Mouse (Mus musculus): ENCODE results near the gene Tmem42. TPM values are rescaled to one million over a fixed set of nuclear protein-coding genes. Genes with fewer than 3 reads are reported as not detected.

Tmem42 gene
- 14.2 TPM for polyA plus RNA-seq (2017; shearing (Covaris generic))

GRCm38 (mm10) chr9:123020995-123021631, at the start of gene Tmem42:
Gene Tmem42, plus strand, starts transcription at chr9:123021326.

GRCm38 (mm10) chr9:123034426-123034825, 13.3 kb downstream of the Tmem42 start, which contains the start of gene Tgm4:
Gene Tgm4, plus strand, starts transcription at chr9:123034726.

Other genes with a start within 250 kb of the Tmem42 start
- 9.3 TPM for gene Tcaim, start 215.8 kb upstream of the Tmem42 start, polyA plus RNA-seq (2017; shearing (Covaris generic))
- not detected for gene Gm35549, start 177.3 kb upstream of the Tmem42 start, polyA plus RNA-seq (2017; shearing (Covaris generic))
- gene Zfp445, start 155.3 kb upstream of the Tmem42 start, polyA plus RNA-seq (2017; shearing (Covaris generic)): 50.3 TPM
- gene Zkscan7, start 135.6 kb upstream of the Tmem42 start, polyA plus RNA-seq (2017; shearing (Covaris generic)): 2.5 TPM
- gene Zfp105, start 98.3 kb upstream of the Tmem42 start, polyA plus RNA-seq (2017; shearing (Covaris generic)): 0.24 TPM
- gene 1110059G10Rik, start 70.3 kb upstream of the Tmem42 start, polyA plus RNA-seq (2017; shearing (Covaris generic)): 27.5 TPM
- 3.2 TPM for gene Kif15, start 70.3 kb upstream of the Tmem42 start, polyA plus RNA-seq (2017; shearing (Covaris generic))
- 1.1 TPM for gene Tgm4, start 13.4 kb downstream of the Tmem42 start, polyA plus RNA-seq (2017; shearing (Covaris generic))
- 63.2 TPM for gene Zdhhc3, start 91.9 kb downstream of the Tmem42 start, polyA plus RNA-seq (2017; shearing (Covaris generic))
- 56.0 TPM for gene Exosc7, start 91.9 kb downstream of the Tmem42 start, polyA plus RNA-seq (2017; shearing (Covaris generic))
- gene Clec3b, start 129.6 kb downstream of the Tmem42 start, polyA plus RNA-seq (2017; shearing (Covaris generic)): not detected
- 0.32 TPM for gene Cdcp1, start 194.7 kb downstream of the Tmem42 start, polyA plus RNA-seq (2017; shearing (Covaris generic))
- gene Tmem158, start 239.4 kb downstream of the Tmem42 start, polyA plus RNA-seq (2017; shearing (Covaris generic)): 1.5 TPM